Mouse (Mus musculus): ENCODE results near the gene Rnf180.

The Rnf180 gene

DNA sequence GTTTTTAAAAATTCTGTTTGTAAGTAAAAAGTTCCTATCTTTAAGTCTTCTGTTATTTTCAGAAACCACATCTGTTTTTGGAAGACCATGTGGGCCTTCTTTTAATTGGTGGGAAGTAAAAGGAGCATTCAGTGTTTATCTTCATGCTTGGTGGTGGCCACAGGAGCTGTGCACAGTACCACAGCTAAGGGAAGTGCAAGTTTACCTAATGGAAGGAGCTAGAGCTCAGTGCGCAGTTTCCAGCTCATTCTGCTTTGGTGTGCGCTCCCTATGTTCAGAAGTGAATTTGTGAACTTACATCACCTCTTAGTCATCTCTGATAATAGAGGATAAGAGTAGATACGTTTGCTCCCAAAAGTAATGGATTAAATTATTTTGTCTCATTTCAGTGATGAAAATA lies 172.5 kb downstream of the Rnf180 start:
- no peak for DNase-seq

DNA sequence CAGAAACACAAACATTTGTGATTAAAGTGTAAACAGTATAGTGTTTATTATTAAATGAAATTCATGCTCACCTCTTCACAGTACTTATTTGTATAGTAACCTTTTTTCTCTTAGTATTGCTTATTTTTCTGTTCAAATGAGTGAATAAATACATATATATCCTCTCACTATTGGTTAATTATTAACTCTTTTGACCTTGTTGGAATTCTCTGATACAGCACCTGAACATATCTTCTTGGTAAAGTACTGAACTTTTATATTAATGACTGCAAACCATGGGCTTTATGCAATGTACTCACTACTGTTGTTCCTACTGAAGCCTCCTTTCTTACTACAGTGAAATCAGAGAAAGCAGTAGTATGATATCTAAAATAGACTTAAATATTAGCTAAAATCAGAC lies 173.0 kb downstream of the Rnf180 start:
- DNase-seq, result no peak

DNA sequence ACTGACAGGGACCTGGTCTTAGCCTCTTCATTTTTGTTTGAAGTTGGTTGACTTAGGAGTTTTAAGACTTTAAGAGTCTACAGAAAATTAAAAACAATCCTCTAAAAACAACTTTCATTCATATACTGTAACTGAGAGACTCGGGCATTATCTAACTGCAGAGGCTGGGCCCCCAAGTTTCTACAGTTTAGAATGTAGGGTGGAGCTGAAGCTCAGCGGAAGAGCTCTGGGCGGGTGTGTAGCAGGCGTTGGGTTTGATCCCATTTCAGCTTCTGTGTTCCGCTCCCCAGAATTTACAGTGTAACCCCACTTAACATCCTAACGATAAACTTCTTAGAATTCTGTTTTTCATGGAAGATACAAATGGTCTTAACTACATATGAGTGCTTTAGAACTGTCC lies 183.0 kb downstream of the Rnf180 start:
- no peak for DNase-seq

DNA sequence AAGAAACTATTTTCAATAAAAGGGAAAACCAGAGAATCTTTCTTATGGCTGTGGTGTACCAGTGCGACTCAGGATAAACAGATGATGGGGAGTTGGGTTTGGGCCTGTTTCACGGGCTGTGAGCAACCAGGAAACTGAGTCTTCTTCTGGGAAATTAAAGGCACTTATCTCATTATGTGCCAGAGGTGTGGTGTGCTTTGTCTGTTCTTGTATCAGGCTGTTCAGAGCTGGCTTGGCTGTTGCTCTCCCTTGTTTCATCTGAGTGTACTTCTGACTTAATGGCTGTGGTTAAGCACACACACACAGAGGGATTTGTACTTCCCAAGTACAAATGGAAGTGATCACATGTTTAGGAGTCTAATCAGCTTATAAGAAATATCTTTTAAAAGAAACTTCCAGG lies 190.2 kb downstream of the Rnf180 start:
- DNase-seq, result no peak

DNA sequence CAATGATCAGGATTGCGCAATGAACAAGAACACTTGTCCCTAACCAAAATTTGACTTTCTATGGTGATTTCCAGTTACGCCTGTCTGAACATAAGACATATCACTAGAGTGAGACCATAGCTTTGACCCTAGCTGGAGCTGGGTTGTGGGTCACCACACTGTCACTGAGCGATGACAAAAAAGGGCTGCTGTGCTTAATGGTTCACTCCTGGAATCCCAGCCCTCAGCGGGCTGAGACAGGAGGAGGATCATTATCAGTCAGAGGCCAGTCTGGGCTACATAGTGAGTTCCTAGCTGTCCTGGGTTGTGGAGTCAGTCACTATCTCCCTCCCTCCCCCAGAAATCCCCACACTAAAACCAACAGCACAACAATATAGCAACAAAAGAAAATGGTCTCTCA lies 193.9 kb downstream of the Rnf180 start:
- no peak for DNase-seq

DNA sequence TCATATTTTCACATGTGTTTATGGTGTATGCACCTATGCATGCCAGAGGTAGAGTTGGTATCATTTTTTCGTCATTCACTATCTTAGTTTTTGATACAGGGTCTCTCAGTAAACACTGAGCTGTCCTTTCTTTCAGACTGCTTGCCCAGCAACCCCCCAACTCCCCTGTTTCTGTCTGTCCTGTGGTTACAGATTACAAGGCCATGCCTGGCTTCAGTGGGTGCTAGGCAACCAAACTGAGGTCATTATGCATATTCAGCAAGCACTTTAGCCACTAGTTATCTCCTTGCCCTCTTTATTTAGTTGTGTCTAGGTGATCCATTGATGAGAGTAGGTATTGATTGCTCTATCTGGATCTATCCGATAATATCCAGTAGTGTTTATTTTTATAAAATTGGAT lies 198.3 kb downstream of the Rnf180 start:
- DNase-seq, result no peak

DNA sequence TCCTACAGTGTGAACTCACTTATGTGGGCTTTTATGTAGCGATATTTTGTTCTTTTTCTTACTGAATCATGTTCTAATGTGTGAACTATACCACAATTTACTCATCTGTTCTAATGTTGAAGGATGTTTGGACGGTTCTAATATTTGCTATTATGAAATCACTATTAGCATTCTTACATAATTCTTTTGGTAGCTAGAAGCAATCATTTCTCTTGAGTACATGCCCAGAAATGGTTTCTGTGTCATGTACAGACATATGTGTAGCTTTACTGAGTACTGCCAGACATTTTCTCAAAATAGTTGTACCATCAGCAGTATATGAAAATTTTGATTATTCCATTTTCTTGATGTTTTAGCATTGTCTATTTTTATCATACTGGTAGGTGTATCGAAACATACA lies 205.3 kb downstream of the Rnf180 start:
- DNase-seq, result no peak

DNA sequence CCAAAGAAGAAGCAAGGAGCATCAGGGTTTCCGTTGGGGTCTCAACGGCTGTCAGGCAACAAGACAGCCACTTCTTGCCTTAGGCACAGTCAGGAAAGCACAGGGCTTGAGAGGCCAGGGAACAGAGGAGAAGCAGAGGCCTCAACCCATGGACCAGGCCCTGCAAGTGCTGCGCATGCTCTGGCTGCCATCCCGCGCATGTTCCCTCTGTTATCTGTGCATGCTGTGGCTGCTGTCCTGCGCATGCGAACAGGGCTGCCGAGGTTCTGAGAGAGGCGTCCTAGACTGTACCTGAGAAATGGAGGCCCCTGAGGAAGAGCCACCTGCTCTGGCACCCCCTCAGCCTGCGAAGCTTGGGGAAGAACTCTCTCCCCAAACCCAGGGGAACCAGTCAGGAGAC lies 212.8 kb downstream of the Rnf180 start, which contains the start of gene 4933425L06Rik:
Gene 4933425L06Rik, plus strand, starts transcription at position 261 of the 400 bp plus-strand sequence.
- DNase-seq, result no peak

Measured in thymus, adult 18-20 months (tissue).